Mouse (Mus musculus): ENCODE measurements around the gene Cox14. TPM values are rescaled to one million over a fixed set of nuclear protein-coding genes. Genes with fewer than 3 reads are reported as not detected.

The Cox14 gene
- total RNA-seq, 2 experiments from 2014 or later, result 124 to 129 TPM

Other genes with a start within 250 kb of the Cox14 start
- gene Faim2, start 197.5 kb upstream of the Cox14 start, total RNA-seq (2021), result 100 to 1,000 TPM; 145 to 153 TPM
- not detected for gene Aqp2, start 146.6 kb upstream of the Cox14 start, total RNA-seq (2021)
- not detected for gene Aqp5, start 134.8 kb upstream of the Cox14 start, total RNA-seq (2021)
- gene Aqp6, start 124.2 kb upstream of the Cox14 start, total RNA-seq (2021), result under 1 TPM; 0.19 to 0.37 TPM
- 1 to 10 TPM; 7.6 to 8.7 TPM for gene Racgap1, start 74.0 kb upstream of the Cox14 start, total RNA-seq (2021)
- 10 to 100 TPM; 37.3 to 41.3 TPM for gene Asic1, start 55.2 kb upstream of the Cox14 start, total RNA-seq (2021)
- 100 to 1,000 TPM in 1 of 2 experiments, 10 to 100 TPM in 1; 96.1 to 106 TPM for gene Smarcd1, start 23.5 kb upstream of the Cox14 start, total RNA-seq (2021)
- gene Gm17349, start 20.1 kb upstream of the Cox14 start, total RNA-seq (2021), result 1 to 10 TPM; 5.3 to 5.5 TPM
- 10 to 100 TPM; 76.3 to 83.1 TPM for gene Gpd1, start 8.1 kb upstream of the Cox14 start, total RNA-seq (2021)
- 10 to 100 TPM; 32.6 to 39.3 TPM for gene Cers5, start 47.3 kb downstream of the Cox14 start, total RNA-seq (2021)
- 10 to 100 TPM; 18.6 to 18.7 TPM for gene Lima1, start 149.8 kb downstream of the Cox14 start, total RNA-seq (2021)
- gene Fam186a, start 241.4 kb downstream of the Cox14 start, total RNA-seq (2021), result under 1 TPM; 0.02 to 0.07 TPM
- 10 to 100 TPM; 52.3 to 56.8 TPM for gene Larp4, start 244.4 kb downstream of the Cox14 start, total RNA-seq (2021)